In the genomic region with DNA sequence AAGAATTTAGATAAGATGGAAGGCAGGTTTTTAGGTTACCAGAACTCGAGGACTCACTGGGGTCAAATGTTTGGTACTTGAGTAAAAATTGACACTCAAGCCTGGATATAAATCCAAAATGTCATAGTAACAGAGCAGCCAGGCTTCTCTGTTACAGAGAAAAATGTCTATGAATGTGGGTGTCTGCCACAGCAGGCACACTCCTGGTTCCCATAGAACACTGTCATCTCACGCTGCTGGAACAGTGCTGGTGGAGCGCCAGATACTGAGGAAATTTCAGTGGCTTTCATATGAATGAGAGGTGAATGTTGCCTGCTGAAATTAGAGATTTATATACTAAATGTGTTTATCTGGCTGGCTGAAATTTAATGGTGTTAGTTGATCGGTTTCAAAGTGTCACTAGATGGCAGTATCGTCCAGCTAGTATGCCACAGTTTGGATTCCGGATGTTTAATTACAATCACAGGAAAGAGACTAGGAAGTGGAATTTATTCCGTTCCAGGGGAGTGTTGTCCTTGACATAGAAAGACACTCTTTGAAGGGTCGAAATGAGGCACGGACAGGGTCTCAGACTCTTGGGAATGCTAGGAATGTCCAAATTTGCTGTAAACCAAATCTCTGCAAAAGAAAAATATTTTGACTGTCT, we compare ENCODE assay signal across 8 mouse cellular contexts.
DNase-seq lines count a peak whose midpoint lies in the region; ATAC-seq and TF ChIP-seq lines count a peak whose summit lies in the region.

No protein-coding gene starts in this region.

- TF ChIP-seq CTCF in brain, embryonic 14.5 days (IDR thresholded peaks at IDR 0.05; ENCODE audit: borderline replicate concordance, extremely low read depth, insufficient read depth, insufficient read length): peak; percentile 46; the same call in 1 of the 2 replicates
- TF ChIP-seq CTCF in forebrain, postnatal 0 days (IDR thresholded peaks at IDR 0.05; ENCODE audit: low read depth): peak; percentile 78
- no peak for TF ChIP-seq CTCF in thymus, adult 2 months (IDR thresholded peaks at IDR 0.05; ENCODE audit: borderline replicate concordance, control insufficient read depth, extremely low read depth, insufficient read depth, low read length, poor library complexity)

- H3K36me3 ChIP-seq in heart, embryonic 13.5 days: no peaks in the 10 kb centered on the region
- no peaks in the 10 kb centered on the region for H3K36me3 ChIP-seq in heart, embryonic 10.5 days
- no peaks in the 10 kb centered on the region for H3K36me3 ChIP-seq in forebrain, postnatal 0 days (ENCODE audit: insufficient read depth)
- H3K36me3 ChIP-seq in neural tube, embryonic 13.5 days: no peaks in the 10 kb centered on the region
- H3K36me3 ChIP-seq in thymus, adult 2 months (ENCODE audit: control insufficient read depth, insufficient read depth, low read length): no peaks in the 10 kb centered on the region

- H3K27me3 ChIP-seq in heart, embryonic 13.5 days (replicated peaks): no peaks in the 10 kb centered on the region
- no peaks in the 10 kb centered on the region for H3K27me3 ChIP-seq in heart, embryonic 10.5 days (ENCODE audit: insufficient read depth, poor library complexity, severe bottlenecking)
- H3K27me3 ChIP-seq in forebrain, postnatal 0 days (ENCODE audit: insufficient read depth, low read length): no peaks in the 10 kb centered on the region
- no peaks in the 10 kb centered on the region for H3K27me3 ChIP-seq in neural tube, embryonic 13.5 days
- no peaks in the 10 kb centered on the region for H3K27me3 ChIP-seq in thymus, adult 2 months (ENCODE audit: control insufficient read depth, insufficient read depth, low read length)

- ATAC-seq in heart, embryonic 13.5 days (ENCODE audit: extremely low read depth, insufficient number of reproducible peaks, low FRiP score, low TSS enrichment): no peak
- ATAC-seq in forebrain, postnatal 0 days: peak; percentile 81
- no peak for ATAC-seq in neural tube, embryonic 13.5 days (ENCODE audit: low read depth)
- no peak; the same call in 1 of the 2 replicates for ATAC-seq in megakaryocyte-erythroid progenitor cell, adult 5-6 weeks (replicated peaks; ENCODE audit: low FRiP score, low TSS enrichment, poor library complexity, severe bottlenecking)

- TF ChIP-seq POLR2A in brain, embryonic 14.5 days (IDR thresholded peaks at IDR 0.05; ENCODE audit: borderline replicate concordance, extremely low read depth, insufficient read depth, insufficient read length, poor library complexity, severe bottlenecking): no peak
- no peak for TF ChIP-seq POLR2A in thymus, adult 2 months (IDR thresholded peaks at IDR 0.05; ENCODE audit: control insufficient read depth, extremely low read depth, insufficient read depth, low read length, poor library complexity)

- WGBS in heart, embryonic 13.5 days: 36% methylated on average over 9 of the region's 9 CpGs
- 45% methylated on average over 9 of the region's 9 CpGs for WGBS in heart, embryonic 10.5 days
- 35% methylated on average over 9 of the region's 9 CpGs for WGBS in forebrain, postnatal 0 days
- 51% methylated on average over 9 of the region's 9 CpGs for WGBS in neural tube, embryonic 13.5 days
- WGBS in thymus, adult 2 months: 33% methylated on average over 9 of the region's 9 CpGs

- no peak overlapping the region for H3K9ac ChIP-seq in heart, embryonic 13.5 days
- no peak overlapping the region for H3K9ac ChIP-seq in forebrain, postnatal 0 days
- no peak overlapping the region for H3K9ac ChIP-seq in neural tube, embryonic 13.5 days

- DNase-seq in heart, embryonic 10.5 days (ENCODE audit: low spot score): no peak
- peak; percentile 79 for DNase-seq in brain, embryonic 14.5 days (ENCODE audit: low read depth)
- peak; percentile 81 for DNase-seq in forebrain, postnatal 0 days
- peak; percentile 5 to 32 for DNase-seq in layer of hippocampus, adult 8-10 months (ENCODE audit: low spot score in 2 of 2)
- DNase-seq in thymus, adult 2 months: no peak

- H3K4me3 ChIP-seq in heart, embryonic 13.5 days: no peak overlapping the region
- H3K4me3 ChIP-seq in heart, embryonic 10.5 days: no peak overlapping the region
- no peak overlapping the region for H3K4me3 ChIP-seq in forebrain, postnatal 0 days (ENCODE audit: low read depth, low read length)
- no peak overlapping the region for H3K4me3 ChIP-seq in neural tube, embryonic 13.5 days
- no peak overlapping the region for H3K4me3 ChIP-seq in thymus, adult 2 months (ENCODE audit: control insufficient read depth, insufficient read depth, low read length)

- peak overlapping the region; percentile 51 for H3K4me2 ChIP-seq in heart, embryonic 13.5 days
- peak overlapping the region; percentile 32; the same call in 1 of the 2 replicates for H3K4me2 ChIP-seq in forebrain, postnatal 0 days (ENCODE audit: low read depth)
- H3K4me2 ChIP-seq in neural tube, embryonic 13.5 days: 0 out of 2 replicates have a peak overlapping the region, but pooled peaks have one; percentile 21

- H3K9me3 ChIP-seq in heart, embryonic 13.5 days: peaks cover 18% of the 10 kb centered on the region
- peaks cover 7% of the 10 kb centered on the region for H3K9me3 ChIP-seq in heart, embryonic 10.5 days
- H3K9me3 ChIP-seq in forebrain, postnatal 0 days (ENCODE audit: low read length): no peaks in the 10 kb centered on the region
- peaks cover 9% of the 10 kb centered on the region for H3K9me3 ChIP-seq in neural tube, embryonic 13.5 days

- H3K4me1 ChIP-seq in heart, embryonic 13.5 days: no peaks in the 10 kb centered on the region
- no peaks in the 10 kb centered on the region for H3K4me1 ChIP-seq in heart, embryonic 10.5 days
- H3K4me1 ChIP-seq in forebrain, postnatal 0 days (ENCODE audit: insufficient read depth): no peaks in the 10 kb centered on the region
- H3K4me1 ChIP-seq in neural tube, embryonic 13.5 days (replicated peaks): no peaks in the 10 kb centered on the region
- no peaks in the 10 kb centered on the region for H3K4me1 ChIP-seq in thymus, adult 2 months (replicated peaks; ENCODE audit: control insufficient read depth, insufficient read depth, low read length)

- H3K27ac ChIP-seq in heart, embryonic 13.5 days (replicated peaks): no peak overlapping the region
- no peak overlapping the region for H3K27ac ChIP-seq in heart, embryonic 10.5 days
- H3K27ac ChIP-seq in forebrain, postnatal 0 days (ENCODE audit: low read depth, low read length): no peak overlapping the region
- H3K27ac ChIP-seq in neural tube, embryonic 13.5 days (replicated peaks): no peak overlapping the region
- no peak overlapping the region for H3K27ac ChIP-seq in thymus, adult 2 months (ENCODE audit: control insufficient read depth, insufficient read depth, low read length)

Comparison
In these comparisons a context has a peak if more than half of its experiments do, and no peak if none do; other contexts are left out.
1. DNase-seq: peak in brain, embryonic 14.5 days (single experiment), forebrain, postnatal 0 days (single experiment) and layer of hippocampus, adult 8-10 months (2 of 2); none in heart, embryonic 10.5 days (single experiment) and thymus, adult 2 months (single experiment).
2. Peak in every context shown above with its lines, with median percentiles within 50 percentile points of each other: H3K4me2 ChIP-seq.